Mouse (Mus musculus): ENCODE measurements around the gene Scaf4.

The Scaf4 gene

DNA sequence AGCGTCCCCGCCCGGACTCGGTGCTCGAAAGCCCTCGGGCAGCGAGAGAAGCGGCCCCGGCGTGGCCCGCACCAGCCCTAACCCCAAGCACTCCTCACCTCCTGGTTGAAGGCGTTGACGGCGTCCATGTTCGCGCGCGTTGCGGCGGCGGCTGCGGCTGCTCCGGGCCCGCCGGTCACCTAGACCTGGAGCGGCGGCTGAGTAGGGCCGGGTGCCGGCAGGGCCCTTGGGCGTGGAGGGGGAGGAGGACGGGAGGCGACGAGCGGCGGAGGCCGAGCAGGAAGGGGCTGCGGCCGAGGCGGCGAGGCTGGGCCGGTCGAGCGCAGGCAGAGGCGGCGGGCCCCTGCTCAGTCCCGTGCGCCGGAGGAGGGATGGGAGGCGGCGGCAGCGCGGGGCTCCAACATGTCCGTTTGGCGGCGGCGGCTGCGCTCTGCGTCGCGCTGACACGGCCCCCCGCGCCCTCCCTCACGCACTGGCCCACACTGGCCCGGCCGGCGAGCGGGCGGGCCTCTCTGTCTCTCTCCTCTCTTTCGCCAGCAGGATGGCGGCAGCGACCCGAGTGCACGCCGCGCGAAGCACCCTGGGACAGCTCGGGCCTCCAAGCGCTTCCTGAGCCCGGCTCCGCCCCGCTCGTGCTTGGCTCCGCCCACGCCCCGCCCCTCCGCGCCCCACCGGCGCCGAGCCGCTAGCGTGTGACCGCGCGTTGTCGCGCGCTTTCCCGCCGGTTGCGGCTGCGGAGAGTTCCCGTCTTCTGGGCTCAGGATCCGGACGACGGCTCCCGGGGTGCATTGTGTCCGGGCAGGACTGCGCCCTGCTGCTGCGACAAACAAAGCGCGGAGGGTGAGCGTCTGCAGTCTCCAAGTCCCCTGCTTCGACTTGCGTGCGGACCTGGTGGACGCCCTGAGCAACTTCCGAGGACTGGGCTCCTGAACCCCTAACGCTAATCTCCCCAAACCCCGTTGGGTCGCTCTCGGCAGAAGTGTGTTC is at the start of gene Scaf4:
Scaf4 (minus strand) TSS at position 599 of the 987 bp plus-strand sequence.
- DNase-seq = peak; percentile 96

DNA sequence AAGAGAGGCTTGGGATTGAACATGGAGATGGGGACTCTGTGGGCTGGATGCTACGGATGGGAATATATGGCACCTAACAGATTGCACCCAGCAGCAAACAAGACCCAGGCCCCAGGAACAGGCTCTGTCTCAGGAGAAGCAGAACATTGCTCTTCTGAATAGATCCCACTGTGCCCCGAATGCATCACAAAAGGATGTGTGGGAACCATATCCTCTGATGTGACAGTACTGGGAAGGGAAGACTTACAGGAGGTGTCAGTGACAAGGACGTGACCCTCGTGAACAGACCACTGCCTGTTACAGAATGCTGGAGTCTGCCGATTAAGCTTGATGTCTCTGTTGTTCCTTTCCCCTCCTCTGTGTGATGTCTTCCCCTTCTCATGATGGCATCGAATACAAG is 48.2 kb upstream of the Scaf4 start:
- DNase-seq = no peak

DNA sequence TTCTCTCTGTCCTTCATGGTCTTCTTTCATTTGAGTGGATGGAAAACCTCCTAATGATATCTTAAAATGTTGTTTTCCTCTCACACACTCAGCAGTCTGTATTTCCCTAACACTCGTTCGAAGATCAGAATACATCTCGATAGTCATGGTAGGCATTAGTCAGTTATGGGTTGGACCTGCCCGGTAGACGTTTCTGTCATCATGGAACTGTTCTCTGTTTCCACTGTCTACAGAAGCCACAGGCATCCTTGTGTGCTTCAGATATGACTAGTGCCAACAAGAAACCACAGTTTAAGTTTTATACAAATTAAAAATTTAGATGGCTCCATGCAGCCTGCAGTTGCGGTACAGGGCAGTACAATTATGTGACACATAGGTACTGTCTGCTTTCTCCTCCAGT is 46.7 kb upstream of the Scaf4 start:
- DNase-seq = no peak

DNA sequence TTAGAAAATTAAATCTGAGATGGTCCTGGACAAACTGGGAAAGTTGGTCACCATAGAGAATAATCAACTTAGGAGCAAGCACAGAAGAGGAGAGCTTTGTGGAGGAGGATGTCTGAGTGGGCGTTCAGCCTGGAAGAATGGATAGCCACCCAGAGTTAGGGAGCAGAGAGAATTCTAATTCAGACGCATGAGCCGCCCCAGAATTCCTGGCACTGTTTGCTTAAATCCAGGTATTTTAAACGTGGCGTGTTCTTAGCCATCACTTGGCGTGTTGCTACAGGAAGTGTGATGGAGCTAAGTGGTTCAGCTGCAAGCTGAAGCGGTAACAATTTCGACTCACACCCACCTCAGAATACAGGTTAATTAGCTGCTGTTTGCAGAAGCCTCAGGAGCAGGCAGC is 45.2 kb upstream of the Scaf4 start:
- DNase-seq = no peak

DNA sequence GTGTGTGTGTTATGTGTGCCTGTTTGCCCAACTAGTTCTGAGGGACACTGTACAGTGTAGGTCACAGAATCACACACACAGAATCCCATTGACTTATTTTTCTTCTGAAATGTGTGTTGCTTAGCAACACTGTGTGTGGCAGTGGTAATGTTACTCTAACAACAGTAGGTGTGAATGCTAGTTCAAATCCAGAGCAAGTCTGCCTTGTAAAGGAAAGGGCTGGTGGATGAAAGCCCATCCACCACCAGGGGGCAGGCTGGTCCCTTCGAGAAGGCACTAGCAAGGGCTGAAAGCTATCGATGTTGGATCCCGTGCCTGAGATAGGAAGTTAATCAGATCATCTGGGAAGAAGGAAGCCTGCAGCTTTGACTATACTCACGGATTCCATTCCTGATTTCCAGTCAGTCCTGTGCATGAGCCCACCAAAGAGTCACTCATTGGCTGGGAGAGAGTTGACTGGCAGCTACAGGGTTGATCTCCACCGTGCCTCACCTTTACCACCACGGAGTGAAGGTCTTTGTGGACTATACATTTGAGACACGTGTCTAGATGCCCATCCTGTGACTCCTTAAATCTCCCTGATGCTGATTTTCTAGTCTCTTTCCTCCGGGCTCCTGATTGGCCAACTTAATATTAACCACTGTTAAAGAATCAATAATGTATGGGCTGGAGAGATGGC is 38.7 kb upstream of the Scaf4 start:
- peak; percentile 94 for DNase-seq

DNA sequence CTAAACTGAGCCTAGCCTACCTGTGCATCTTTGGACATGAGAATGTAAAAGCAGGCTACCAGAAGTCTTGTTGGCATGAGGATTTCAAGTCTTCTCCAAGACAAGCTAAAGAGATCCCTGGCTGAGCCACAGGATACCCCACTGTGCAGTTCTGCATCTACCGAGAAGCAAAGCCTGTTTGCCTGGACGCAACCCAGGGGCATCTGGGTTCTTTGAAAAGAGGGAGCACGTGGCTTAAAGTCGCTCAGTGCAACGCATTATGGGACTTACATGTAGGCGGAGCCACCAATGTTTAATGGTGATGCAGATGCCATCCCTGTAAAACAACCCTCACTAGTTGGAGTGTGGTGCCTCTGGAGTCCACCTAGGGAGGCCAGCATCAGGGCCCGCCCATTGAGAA is 35.0 kb upstream of the Scaf4 start:
- no peak for DNase-seq

DNA sequence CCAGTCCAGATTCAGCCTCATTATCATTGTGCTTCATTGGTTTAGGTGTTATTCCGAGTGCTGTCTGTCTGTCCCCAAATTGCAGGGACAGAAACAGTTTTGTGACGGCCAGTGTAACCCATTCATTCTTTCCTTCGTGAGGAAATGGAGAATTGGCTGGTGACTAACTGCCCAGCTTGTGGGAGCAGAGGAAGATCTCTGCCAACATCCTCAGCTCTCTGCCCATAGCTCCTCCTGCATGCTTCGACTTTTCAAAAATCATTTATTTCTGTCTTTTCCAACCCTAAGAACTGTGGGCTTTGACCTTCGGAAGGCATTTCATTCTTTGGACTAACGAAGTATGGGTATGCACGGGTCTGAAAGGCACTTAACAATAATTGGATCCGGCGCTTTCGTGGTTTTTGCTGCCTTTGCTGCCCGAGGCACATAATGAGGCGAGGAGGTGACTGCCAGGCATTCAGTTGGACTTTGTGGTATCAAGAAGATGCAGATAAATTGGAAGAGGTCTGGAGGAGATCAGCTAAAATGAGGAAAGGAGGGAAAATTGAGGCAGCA is 34.1 kb upstream of the Scaf4 start:
- no peak for DNase-seq

DNA sequence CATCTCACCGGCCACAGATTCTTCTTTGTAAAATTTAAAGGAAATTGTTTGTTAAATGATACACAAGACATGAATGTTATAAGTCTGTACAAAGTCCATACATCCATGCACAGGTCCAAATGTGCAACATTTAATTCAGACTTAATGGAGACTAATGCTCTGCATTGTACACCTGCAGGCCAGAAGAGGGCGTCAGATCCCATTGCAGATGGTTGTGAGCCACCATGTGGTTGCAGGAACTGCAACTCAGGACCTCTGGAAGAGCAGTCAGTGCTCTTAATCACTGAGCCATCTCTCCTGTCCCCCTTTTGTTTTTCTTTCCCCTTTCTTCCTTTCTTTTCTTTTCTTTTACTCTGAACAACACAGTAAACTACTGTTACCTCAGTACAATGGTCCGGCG is 33.5 kb upstream of the Scaf4 start:
- DNase-seq = no peak

DNA sequence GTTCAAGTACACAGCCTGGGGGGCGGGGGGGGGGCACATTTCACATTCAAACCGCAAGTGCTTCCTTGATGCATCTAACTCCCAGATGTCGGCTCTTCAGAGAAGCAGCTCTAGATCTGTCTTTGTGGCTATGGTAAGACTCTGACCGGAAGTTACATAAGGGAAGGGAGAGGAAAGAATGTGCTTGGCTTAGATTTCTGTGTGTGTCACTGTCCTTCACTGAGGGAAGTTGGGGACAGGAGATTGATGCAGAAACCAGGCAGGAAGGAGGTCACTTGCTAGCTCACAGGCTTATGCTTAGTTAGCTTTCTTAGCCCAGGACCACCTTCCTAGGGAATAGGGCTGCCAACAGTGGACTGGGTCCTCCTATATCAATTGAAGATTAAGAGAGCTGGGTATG is 31.6 kb upstream of the Scaf4 start:
- DNase-seq = no peak

DNA sequence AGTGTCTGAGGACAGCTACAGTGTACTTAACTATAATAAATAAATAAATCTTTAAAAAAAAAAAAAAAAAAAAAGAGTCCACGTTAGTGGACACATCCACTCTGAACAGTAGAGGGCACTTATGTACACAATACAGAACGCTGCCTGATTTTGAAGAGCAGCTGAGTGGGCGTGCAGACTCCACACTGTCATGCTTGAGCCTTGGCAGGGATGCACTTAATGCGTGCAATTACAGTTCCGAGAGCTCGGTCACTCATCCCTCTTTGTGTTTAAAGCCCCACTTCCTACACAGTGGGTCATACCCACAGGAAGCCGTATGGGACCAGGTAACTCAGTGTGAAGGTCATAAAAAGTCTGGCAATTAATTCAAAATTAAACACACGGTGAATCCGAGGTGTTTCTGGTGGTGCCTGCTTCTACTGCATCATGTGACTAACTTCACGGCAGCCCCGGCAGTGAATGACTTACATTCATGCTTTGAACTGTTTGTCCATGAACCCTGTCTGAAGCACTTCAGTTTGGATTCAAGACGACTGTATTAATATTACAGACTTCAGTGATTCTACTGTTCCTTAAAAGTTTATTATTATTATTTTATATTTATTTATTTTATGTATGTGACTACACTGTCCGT is 28.3 kb upstream of the Scaf4 start:
- no peak for DNase-seq

DNA sequence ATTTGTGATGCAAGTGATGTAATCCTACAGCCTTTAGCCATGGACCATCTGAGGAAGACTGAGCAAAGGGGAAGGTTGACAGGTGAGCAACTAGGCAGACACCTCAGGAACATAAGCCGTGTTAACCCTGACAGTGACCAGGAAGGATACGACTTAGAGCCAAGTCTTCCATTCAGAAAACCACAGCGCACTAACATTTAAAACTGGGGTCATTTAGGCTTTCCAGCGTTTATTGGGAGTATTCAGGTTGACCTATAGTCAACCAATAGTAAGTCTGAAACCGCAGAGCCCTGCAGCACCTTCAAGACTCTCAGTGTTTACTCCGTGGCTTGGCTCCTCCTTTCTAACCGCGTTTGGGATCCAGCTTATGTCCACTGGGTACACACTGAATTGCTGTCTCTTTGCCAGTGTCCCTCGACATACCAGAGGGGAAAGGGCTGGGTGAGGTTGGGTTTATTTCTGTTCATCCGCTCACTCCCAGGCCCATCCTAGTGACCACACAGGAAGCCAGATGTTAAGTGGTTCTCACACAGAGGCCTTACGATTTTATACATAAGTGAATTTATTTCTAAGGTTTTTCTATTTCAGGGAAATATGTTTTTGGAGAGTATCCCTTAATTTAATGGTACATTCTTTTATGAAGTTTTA is 26.3 kb upstream of the Scaf4 start:
- DNase-seq = no peak

DNA sequence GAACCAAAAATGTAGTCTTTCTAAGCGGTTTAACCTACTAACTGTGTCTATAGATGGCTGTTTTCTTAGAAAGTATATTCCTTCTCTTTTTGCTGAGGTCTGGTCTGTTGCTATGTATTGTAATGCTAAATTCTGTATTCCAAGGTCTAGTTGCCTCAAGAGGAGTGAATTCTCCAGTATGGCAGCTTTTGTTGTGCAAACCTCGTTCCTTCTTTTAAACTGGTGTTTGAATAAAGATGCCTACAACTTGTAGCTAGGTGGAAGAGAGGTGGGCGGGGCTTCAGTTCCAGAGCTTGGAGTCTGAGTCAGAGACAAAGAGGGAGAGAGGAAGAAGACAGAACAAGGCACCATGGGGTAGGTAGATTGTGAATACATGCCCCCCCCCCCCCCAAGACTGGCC is 25.5 kb upstream of the Scaf4 start:
- no peak for DNase-seq

DNA sequence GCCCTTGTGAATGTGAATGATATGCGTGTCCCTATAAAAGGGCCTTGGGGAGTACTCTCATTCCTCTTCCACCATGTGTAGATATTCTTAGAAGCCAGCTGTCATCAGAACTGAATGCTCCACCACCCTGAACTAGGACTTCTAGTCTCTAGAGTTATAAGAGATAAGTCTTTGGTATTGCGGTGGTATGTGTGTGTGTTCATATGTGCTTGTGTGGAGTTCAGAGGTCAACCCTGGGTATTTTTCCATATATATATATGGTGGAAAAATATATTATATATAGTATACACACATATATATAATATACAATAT is 19.6 kb upstream of the Scaf4 start:
- DNase-seq = no peak

DNA sequence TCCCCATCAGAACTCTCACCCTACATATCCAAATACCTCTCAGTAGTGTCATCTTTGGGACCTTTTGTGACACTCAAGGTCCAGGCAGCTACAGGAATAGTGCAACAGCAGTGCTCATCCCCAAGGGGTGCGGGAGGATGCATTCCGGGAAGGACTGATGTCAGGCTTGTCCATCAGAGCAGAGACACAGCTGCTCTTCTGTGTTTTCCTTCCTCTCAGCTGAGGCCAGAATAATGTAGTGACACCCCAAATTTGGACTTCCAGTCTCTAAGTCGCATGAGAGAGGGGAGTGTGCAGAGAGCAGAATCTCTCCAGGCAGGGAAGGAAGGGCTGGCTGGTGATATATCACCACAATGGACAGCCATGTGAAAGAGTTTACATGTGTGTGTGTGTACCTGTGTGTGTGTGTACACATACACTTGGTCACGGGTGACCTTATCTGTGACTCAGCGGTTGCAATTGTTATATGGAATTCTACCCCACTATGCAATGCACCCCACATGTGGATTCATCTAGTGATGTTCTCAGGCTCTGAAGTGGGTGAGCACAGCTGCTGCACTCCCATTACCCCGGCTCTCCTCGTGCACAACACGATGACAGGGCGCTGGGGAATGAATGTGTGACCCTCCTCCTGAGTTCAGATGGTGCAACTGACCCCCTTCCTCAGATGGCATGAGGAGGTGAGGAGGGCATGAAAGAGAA is 19.1 kb upstream of the Scaf4 start:
- DNase-seq = no peak

DNA sequence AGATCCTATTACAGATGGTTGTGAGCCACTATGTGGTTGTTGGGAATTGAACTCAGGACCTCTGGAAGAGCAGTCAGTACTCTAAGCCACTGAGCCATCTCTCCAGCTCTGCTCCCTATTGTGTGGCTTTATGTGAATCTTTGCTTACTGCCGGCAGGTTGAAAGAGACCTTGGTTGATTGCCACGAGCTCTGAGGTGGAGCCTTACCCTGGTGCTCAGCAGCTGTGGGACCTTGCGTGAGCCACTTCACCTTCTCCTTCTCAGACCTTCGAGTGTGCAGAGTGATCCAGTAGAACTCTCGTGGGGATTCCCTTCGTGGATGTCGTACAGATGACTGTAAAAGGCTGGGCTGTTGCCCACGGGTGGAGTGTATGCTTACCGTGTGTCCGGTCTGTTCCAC is 17.4 kb upstream of the Scaf4 start:
- DNase-seq = no peak

DNA sequence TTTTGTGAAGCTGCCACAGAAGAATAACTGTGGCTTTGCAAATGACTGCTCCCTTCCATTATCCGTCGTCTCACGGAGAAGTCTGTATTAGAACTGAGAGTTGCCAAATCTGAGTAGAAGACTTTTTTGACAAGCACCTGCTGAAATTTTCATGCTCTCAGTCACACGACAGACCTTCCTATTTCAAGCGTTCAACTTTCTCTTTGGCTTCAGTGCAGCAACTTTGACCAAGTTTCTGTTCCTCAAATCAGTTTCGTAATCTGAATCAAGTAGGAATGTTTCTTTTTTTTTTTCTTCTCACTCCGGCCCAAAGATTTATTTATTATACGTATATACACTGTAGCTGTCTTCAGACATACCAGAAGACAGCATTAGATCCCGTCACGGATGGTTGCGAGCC is 16.6 kb upstream of the Scaf4 start:
- DNase-seq = no peak

DNA sequence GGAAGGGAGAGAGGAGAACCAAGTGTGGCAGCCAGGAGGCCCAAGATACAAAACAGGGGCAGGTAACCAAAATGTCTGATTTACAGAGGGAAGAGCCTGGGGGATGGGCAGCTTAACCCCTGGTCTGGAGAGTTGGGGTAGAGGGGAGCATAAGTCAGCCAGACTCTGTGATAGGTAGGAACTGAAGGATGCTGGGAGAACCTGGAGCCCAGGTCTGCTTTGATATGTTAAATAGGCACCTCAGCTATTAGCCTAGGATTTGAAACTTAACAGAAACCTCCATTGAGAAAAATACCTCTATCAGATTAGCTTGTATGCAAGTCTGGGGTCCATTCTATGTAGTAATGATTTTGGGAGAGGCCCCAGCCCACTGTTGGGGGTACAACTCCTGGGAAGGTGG is 15.3 kb upstream of the Scaf4 start:
- DNase-seq = no peak

DNA sequence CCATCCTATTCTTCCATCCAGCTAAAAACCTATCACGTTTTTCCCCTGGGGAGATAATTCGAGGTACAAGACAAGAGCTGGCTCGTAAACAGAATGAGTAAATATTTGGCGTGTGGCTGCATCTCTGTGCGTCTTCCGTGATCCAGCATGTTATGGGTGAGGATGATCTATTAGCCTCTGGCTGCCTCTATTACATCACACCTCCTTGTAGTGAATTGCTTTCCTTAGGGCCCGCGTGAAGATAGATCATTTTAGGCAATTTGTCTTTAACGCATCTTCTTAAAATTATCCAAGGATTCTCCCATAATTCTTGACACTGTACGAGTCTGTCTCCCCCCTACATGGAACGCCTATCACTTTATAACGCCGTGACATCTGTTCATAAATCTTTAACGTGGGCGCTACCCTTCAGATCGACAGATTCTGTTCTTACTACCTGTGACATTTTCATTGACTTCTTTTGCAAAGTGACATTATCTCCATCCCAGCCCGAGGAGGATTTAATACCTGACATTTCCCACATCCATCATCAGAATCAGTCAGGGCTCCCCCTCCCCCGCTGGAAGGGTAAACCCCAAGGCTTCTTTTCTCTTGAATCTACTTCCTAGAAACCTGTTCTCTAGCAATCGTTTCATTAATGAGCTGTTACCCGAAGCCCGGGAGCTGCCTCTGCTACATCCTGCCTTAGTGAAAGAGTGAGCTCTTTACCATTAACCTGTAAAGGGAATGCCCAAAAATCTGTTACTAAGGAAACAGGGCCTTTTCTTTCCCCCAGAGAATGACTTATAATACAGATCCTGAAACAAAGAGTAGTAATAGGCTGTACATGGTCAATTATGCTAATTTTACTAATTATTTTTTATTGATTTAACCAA is 14.4 kb upstream of the Scaf4 start:
- DNase-seq = no peak

DNA sequence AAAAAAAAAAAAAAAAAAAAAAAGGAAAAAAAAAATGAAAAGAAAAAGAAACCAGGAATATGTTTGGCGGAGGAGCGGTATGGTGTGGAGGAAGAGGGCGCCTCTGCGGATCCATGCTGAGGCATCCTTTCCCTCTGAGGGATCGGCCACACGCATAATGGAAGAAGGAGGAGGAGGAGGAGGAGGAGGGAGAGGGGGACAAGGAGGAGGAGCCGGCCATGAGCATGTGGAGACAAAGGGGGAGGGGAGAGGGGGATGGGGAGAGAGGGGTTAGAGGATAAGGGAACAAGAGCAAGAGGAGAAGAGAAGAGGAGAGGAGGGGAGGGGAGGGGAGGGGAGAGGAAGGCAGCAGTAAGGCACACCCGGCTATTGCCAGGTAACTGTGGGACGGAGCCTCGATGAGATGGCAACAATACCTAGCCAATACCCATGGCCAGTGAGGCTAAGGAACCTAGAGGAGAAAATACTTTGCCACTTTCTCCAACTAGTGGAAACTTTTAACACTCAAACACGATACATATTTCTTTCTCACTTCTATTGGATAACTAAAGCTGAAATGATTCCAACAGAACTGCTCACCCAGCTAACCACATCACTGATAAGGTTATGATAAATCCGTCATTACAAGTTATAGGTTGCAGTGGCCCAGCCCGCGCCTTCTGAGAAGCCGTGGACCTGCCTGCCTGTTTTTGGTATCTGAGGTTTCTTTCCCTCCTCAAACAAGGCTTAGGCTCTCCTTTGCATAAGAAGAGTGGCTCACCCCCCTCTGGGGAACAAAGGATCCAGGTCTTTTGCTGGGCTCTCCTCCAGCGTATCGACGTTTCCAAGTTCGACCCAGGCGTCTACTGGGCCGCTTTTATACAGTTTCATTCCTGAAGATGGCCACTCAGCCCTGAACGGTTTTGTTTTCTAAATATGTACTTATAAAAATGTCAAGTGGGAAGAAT is 13.4 kb upstream of the Scaf4 start:
- DNase-seq = no peak

DNA sequence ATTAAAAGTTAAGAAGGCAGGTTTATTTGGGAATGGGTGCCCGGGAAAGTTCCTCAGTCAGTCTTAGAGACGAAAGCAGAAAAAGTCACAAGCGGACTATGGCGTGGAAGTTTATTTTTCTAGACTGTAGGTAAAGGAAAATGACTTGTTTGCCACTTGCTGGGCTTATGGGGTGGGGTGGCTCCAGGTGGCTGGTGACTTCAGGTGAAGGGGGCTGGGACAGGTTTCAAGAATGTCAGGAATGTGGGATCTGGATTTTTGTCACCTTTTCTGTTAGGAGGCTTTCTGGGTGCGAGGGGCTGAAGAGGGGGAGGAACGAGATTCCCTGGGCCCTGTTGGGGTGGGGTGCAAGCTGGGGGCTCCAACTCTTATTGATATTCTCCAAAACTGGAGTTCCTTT is 7.4 kb upstream of the Scaf4 start:
- DNase-seq = no peak

All from lung, postnatal 14 days (tissue).